Mouse (Mus musculus) spleen, postnatal 10 days (tissue): ENCODE data around the gene Nfkb1.

ENCODE experiments used
- DNase-seq, 2 experiments: peaks; one replicate each; pipeline ENCODE4 v3.0.0; 2021 to 2022; ENCODE audit warnings: low spot score in 2 of 2

Gene Nfkb1

DNA sequence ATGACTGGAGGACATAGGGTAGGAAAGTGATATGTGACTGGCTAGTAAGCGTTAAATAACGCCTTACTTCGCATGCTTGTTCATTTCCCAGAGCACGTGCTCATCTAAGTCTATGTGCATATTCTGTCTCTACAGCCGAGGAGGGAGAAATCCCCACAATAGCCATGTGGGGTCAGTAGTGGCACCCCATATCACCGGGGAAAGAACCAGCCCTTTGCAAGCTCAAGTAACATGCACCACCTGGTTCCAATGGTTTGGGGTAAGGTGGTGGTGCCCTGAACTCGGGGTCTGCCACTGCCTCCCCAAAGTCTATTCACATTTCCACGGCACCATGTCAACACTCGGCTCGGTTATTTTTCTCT lies 60.3 kb downstream of the Nfkb1 start:
- no peak for DNase-seq

DNA sequence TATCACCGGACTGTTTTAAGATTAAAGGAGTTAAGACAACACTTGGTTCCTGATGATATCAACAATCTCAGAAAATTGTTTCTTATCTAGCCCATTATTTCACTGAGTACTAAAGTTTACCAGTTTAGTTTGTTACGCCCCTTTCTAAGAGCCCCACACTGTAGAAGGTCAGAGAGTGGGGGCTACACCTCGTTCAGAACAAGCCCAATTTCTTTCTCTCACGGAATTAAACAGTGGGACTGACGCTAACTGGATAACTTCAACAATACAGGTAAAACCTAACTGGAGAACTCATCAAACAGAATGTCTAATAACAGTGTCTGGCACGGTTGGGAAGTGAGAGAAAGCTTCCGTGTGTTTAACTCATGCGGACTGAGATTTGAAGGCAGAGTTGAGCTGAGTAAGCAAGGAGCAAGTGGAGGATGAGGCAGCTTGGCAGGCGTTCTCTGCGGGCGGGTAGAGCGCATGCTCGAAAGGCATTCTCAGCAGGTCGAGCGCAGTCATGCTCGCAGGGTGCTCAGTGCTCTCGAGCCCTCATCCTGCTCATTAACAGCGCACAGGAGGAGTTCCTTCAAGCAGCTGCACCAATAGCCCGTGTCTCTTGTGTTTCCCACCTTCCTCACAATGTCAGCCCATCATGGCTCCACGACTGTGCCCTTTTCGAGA lies 60.8 kb downstream of the Nfkb1 start:
- no peak for DNase-seq

DNA sequence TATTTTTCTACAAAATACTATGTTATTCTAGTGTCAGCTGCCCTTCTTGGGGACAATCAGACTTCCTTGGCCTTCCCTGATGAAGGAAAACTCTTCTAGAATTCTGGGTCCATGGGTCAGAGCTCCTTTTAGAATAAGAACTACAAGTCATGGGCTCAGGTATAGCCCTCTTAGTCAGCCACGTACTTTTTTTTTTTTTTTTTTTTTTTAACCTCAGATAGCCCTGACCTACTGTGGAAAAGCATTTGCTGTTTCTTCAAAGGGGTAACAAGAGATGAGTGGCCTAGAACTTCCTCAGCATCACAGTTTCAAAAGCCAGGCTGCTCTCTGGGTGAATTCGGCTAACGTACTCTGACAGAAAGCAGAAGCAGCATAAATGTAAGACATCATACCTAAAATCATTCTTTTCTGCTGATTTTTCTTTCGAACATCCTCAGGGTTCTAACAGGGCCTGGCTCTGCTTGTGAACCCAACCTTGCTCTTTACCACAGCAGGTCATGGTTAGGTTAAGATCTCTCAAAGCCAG lies 61.5 kb downstream of the Nfkb1 start:
- DNase-seq, result no peak

DNA sequence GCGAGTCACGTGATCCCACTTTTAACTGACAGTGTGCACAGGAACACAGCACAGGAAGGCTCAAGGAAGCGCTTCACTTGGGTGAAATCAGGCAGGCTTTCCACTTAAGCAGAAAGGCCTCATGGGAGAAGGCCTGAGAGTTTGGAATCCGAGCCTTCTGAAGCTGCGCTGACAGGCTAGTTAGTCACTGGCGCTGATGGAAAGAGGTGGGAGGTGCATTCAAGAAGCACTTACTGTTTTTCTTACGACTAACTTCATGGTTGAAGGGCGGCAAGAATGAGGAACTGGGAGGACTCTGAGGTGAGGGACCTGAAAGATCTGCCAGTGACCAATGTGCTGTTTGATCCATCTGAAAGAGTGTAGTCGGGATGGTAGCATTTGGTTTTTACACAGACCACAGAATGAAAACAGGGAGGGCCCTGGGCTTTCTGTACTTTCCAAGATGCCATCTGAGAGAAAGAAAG lies 62.6 kb downstream of the Nfkb1 start:
- peak in 1 of 2 experiments; percentile 46 for DNase-seq

DNA sequence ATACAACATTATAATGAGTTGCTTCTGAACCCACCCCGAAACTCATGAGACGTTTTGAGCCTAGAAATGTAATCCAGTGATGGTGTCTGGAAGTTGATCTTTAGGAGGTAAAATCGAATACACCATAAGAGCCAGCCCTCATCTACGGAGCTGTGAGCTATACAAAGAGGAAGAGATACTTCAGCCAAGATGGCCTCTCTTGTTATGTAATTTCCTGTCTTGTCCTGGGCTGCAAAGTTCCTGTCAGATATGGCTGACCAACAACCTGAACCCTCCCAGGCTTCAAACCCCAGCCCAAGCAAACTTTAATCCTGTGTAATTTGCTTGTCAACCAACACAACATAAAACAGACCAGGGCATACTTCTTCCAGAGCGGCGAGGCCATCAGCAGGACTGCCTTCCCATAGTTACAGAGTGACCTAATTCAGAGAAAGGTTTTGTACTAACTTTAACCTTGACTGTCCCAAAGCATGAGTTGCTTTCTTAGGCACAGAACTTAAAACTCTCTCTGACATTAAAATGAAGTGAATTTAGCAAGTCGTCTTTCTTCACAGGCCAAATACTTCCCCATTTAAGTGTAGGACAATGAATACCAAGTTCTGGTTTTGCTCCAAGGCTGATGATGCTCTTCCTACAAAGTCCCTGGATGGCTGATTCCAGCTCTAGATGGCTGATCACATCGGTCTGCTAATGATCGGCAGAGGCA lies 63.2 kb downstream of the Nfkb1 start:
- DNase-seq, result no peak

DNA sequence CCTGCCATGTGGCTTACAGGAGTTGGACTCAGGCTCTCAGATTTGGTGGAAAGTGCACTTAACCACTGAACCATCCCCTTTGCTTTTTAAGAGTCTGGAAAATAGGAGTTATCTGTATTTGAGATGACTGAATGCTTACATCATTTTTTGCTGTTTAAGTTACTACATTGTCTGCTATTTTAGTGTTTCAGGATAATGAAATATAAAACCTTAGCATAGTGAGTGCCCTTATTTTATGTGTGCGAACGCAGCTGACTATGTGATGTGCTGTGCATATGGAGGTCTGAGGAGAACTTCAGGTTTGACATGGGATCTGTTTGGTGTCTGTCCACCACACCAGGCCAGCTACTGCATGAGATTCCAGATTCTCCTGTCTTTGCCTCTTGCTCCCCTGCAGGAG lies 66.1 kb downstream of the Nfkb1 start:
- no peak for DNase-seq

DNA sequence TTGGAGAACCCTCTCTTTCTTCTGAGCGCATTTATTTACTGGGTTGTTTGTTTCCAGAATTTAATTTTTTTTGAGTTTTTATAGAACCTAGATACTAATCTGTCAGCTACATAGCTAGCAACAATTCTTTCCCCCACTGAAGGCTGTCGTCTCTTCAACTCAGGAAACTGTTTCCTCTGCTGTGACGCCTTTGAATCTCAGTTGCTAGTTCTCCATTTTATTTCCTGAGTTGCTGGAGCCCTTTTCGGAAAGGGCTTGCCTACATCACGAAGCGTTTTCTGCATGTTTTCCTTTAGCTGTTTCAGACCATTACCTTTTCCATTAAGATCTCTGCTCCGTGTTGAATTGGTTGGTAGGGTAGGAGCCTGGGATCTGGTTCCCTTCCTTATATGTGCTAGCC lies 74.6 kb downstream of the Nfkb1 start:
- no peak for DNase-seq

DNA sequence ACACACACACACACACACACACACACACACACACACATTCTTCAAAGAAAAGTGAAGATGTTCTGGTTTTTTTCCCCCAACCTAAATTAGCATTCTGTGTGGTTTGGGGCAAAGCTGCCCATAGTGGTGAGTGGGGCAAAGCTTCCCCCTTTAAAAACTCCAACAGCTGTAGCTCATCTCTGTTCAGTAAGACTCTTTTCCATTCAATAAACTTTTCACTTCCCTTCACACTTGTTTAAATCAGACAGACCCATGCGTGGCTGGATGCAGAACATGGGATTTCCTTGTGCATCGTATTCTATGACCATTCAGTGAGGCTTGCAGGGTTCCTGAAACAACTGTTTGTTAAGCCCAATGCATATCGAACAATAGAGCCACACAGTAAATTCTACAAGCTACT lies 77.0 kb downstream of the Nfkb1 start:
- no peak for DNase-seq

DNA sequence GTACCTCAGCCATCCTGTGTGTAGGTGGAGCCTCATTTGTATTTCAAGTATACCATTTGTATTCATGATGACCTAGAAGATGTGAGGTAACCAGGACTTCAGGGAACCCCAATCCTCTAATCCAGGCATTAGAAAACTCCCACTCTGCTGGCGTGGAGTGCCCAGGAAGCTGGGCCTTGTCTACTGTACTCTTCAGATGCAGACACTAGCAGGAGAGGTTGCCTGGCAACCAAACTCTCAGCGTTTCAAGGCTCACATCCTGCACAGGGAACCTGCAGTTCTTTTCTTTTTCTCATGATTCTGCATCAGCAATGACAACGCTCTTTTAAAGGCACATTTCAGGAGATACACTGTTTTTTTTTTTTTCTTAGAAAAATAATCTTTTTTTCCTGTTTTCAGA lies 81.1 kb downstream of the Nfkb1 start:
- DNase-seq, result no peak

DNA sequence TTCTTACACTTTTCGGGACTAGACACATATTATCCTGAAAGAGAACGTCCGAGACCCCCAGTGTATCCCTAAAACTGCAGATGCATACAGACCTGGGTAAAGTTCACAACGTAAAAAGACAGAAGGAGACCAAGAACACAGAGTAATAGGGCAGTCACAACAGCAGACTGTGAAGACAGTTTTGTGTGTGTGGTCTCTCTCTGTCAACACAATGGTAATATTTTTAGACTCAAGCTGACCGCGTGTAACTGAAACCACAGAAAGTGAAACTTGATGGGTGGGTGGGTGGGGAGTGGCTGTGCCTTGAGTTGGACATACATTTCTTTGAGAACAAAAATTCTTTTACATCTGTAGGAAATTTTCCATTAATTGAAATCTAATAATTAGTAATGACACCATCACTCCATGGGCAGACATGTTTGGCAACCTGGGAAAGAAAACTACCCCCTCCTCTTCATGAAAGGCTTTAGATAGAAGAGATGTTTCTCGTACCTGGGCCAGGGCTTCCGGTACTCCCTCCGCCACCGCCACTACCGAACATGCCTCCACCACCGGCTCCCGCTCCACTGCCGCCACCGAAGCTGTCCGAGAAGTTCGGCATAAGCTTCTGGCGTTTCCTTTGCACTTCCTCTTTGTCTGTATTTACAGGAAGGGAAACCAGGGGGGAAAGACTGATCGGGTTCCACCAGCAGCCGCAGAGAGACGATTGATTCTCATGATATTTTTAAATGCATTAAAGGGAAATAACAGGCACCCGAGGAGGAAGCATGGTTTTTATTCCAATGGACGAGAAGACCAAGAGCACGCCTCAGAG lies 83.5 kb downstream of the Nfkb1 start:
- DNase-seq, result peak; percentile 43 to 61

DNA sequence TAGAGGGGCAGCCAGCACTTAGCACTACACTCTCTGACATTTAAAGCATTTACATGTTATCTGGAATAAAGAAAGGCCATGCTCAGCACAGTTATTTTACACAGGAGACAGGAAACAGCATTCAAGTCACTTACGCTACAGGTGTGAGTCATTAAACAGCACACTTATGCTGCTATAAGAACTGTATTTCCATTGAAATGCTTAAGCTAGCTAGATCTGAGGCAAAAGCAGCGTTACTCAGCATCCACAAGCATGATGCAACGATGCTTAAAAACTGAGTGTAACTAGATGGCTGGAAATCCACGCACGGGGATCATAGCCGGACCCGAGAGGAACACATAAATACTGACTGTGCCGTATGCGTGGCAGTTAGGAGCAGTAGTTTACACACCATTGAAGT lies 84.3 kb downstream of the Nfkb1 start:
- no peak for DNase-seq

DNA sequence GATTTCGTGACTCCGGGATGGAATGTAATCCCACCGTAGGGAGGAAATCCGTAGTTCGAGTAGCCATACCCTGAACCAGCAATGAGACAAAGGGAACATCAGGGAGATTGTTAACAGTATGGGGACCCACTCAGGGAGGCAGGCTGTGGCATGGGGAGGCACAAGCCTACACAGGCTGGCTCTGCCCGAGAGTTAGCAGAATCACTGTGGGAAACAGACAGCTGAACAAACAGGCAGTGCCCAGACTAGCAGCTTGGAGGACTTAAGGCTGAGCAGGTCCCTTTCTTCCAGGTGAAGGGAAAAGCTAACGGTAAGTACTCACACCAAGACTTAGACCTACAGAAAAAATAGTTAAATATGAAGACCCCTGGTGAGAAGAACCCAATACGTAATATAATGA lies 84.8 kb downstream of the Nfkb1 start:
- no peak for DNase-seq

DNA sequence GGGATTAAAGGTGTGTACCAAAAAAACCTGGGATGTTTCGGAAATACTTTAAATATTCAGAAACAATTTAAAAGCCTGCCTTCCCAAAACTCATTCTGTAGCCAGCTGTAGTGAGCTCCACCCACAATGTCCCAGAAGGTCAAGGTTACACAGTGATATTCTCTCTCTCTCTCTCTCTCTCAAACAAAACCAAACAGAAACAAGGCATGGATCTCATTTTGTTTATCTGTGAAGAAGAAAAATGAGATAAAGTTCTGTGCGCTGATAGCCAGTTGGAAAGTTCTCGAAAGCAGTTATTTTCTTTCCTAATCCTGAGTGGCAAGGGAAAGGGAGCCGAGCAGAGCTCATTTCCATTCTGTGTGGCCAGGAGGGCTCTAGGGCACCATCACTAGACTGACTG lies 85.9 kb downstream of the Nfkb1 start:
- DNase-seq, result no peak

DNA sequence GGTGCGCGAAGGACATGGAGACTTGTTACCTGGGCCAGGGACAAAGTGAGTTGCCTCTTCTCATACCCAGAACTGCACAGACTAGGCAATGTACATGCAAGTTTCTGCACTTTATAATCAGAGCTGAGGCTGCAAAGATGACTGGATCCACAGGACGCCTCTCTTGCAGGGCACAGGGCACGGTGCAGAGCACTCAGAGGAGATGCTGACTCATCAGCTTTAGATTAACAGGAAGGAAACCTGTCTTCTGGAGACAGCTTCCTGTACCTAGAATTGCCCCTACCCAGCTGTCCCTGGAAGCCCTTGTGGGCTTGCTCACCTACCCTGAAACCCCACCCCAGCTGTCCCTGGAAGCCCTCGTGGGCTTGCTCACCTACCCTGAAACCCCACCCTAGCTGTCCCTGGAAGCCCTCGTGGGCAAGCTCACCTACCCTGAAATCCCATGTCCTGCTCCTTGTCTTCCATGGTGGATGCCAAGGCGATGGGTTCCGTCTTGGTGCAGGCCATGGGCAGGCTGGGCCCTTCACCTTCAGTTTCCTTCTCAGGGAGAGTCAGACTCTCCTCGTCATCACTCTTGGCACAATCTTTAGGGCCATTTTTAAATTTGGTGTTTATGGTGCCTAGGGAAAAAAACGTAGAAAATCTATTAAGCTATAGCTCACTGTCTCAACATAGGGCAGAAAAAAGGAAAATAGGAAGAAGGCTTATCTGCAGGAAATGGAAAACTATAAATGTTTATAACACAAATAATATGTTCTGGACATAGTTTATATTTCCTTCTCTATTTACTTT lies 86.5 kb downstream of the Nfkb1 start:
- DNase-seq, result no peak

DNA sequence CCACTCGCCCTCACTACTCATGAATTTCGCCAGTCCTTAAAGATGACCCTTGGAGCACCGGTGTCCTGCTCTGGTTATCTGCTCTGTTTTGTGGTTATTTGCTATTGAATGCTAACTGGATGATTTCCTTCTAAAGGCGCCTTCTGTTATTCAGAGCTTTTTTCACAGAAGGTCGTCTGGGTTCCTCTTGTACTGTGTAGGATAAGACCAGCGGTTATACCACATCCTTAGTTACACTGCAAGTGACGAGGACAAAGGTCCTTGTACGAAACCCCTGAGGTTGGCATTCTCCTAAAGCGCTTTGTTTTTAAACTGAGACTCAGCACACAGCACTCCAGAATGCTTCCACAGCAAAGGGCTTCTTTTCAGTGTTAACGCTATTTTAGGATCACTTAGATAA lies 88.6 kb downstream of the Nfkb1 start:
- no peak for DNase-seq

DNA sequence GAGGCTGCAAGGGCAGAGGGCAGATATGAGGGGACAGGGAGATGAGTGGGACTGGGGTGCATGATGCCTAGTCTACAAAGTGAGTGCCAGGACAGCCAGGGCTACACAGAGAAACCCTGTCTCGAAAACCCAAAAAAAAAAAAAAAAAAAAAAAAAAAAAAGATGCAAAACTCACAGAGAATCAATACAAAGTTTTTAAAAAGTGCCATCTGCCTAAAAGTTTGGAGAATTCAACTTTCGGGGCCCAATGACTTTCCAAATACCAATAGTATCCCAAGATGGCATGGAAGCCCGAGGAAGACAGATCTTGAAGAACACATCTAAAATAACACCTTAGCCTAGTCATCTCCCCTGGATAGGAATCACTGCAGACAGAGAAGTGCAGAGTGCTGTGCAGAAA lies 93.0 kb downstream of the Nfkb1 start:
- no peak for DNase-seq

DNA sequence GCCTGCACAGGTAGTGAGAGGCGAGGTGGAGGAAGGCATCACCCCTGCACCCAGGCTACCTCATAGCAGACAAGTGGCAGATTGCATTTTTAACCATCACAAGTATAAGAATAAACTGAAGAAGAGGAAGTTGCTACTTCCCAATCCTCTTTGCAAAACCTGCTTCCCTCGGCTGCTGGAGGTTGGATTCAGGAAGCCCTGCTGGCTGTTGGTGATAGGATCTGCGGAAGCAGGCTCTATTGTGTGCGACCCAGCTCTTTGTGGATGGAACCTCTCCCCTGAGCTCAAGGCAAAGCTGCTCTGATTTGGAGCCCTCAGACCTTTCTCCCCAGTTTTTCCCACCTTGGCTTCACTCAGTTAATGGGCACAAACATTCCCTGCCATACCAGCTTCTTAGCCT lies 94.3 kb downstream of the Nfkb1 start:
- no peak for DNase-seq

DNA sequence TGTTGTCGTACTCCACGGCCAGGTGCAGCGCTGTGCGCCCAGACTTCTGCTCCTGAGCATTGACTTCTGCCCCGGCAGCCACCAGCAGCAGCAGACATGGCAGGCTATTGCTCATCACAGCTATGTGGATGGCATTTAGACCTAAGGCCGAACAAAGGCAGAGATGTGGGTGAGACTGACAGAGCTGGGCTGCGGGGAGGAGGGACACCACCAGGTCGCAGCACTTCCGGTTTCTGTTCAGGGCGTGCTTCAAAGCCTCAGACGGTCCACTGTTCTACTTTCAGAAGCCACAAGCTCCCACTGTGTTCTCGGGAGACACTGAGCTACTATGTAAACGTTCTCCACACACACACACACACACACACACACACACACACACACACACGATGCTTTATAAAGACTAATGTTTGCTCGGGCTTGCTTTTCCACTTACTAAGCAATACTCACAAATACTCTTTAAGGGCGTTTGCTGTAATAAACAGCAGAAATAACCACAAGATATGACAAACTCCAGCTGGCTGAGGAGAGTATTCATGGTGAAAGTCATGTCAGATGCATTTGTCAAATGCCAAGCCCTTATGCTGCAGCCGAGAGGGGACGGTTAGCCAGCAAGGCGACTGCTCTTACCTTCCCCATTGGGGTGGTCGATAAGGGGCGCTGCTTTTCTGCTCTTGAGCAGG lies 97.0 kb downstream of the Nfkb1 start:
- peak in 1 of 2 experiments; percentile 48 for DNase-seq

DNA sequence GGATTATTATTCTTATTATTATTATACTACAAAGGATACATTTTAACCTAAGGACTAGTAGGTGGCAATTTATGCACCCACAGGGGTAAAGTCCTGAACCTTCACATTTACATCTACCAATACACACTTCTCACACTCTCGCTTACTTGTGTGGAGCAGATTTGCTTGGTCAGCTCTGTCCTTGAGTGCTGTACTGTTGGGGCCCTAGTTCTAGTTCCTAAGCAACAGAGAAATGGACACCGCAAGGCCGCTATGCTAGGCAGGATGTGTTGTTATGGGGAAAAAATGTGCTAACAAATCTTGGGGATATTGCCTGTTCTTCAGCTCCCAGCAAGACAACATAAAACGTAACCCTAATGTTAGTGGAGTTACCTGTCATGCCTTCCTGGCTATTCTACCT lies 99.3 kb downstream of the Nfkb1 start:
- DNase-seq, result no peak

DNA sequence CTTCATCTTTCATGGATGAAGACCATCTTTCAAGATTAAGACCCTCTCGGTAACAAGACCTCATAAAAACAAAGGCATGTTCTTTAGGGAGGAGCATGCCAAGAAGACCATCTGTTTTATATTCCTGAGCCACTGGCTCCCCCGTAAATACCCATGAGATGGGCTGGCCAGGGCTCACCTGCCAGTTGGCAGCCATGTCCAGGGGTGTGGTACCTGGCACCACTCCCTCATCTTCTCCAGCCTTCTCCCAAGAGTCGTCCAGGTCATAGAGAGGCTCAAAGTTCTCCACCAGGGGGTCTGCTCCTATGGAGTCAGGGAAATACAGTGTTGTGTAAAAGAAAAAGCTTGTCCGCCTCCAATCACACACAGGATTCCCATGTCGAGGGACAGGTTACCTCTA lies 100.0 kb downstream of the Nfkb1 start:
- DNase-seq, result no peak

DNA sequence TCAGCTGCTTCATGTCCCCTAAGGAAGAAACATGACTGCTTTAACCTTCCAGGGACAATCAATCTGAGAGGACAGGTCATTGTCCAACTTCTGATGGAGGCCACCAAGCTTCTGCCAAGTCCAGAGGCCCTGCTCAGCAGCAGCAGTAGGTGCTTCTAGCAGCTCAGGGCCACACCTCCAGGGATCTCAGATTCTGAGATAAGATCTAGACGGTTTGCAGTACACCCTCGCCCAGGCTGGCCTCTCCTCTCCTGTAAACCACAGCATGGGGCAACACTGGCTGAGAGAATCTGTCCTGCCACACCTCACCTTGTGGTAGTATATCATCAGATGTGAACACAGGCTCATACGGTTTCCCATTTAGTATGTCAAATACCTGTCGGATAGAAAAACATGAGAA lies 100.9 kb downstream of the Nfkb1 start:
- DNase-seq, result no peak
